In genomic region chr11:76647500-76647899, GRCm38 (mm10) we compare ENCODE assay signal across 8 mouse cellular contexts. TPM values are rescaled to one million over a fixed set of nuclear protein-coding genes. Genes with fewer than 3 reads are reported as not detected.
DNase-seq lines count a peak whose midpoint lies in the region; ATAC-seq lines count a peak whose summit lies in the region.

No protein-coding gene starts in this region.

- peak; percentile 85 for ATAC-seq in megakaryocyte-erythroid progenitor cell, adult 5-6 weeks (replicated peaks; ENCODE audit: low FRiP score, low TSS enrichment, poor library complexity, severe bottlenecking)

- DNase-seq in T-cell, adult 2 months (ENCODE audit: low spot score), result peak; percentile 56
- peak; percentile 76 to 80 for DNase-seq in cerebellum, postnatal 36 days
- DNase-seq in gastrocnemius, adult 18-20 months (ENCODE audit: low spot score), result peak; percentile 59
- peak; percentile 74 for DNase-seq in hindlimb bud, embryonic 11.5 days (ENCODE audit: extremely low spot score, low read depth, low spot score)
- peak; percentile 58 to 83 for DNase-seq in left cerebral cortex, adult 8-10 months (ENCODE audit: low spot score in 2 of 2)
- DNase-seq in right cerebral cortex, postnatal 25 days, result peak; percentile 75
- peak; percentile 53 to 78 for DNase-seq in urinary bladder, postnatal 4 days (ENCODE audit: low spot score in 2 of 2)

RNA-seq across cellular contexts. Expression of gene Bhlha9, which starts 24.8 kb away (rescaled TPM):
- not detected for total RNA-seq in gastrocnemius, adult 18-20 months (2021)
- total RNA-seq in left cerebral cortex, adult 8-10 months (2022), result 1 to 10 TPM; 2.0 to 3.9 (median 2.2) TPM
- total RNA-seq in megakaryocyte-erythroid progenitor cell, adult 5-6 weeks (2014; fragmentation: Nextera tagmentation), result not detected in 2 replicates
- not detected in 2 replicates for total RNA-seq in megakaryocyte-erythroid progenitor cell, adult 5-6 weeks (2017)

RNA-seq across cellular contexts. Expression of gene Abr, which starts 25.4 kb away (rescaled TPM):
- 10 to 100 TPM in 1 of 2 experiments, 1 to 10 TPM in 1; 8.2 to 12.8 TPM for total RNA-seq in gastrocnemius, adult 18-20 months (2021)
- total RNA-seq in left cerebral cortex, adult 8-10 months (2022), result 100 to 1,000 TPM; 382 to 408 (median 393) TPM
- total RNA-seq in megakaryocyte-erythroid progenitor cell, adult 5-6 weeks (2014; fragmentation: Nextera tagmentation), result 7.2 TPM in 2 replicates
- 8.0 and 10.9 TPM in 2 replicates for total RNA-seq in megakaryocyte-erythroid progenitor cell, adult 5-6 weeks (2017)

RNA-seq across cellular contexts. Expression of gene Trarg1, which starts 32.1 kb away (rescaled TPM):
- 1 to 10 TPM; 1.1 to 2.9 TPM for total RNA-seq in gastrocnemius, adult 18-20 months (2021)
- under 1 TPM; 0.48 to 0.80 (median 0.56) TPM for total RNA-seq in left cerebral cortex, adult 8-10 months (2022)
- not detected in 2 replicates for total RNA-seq in megakaryocyte-erythroid progenitor cell, adult 5-6 weeks (2014; fragmentation: Nextera tagmentation)
- total RNA-seq in megakaryocyte-erythroid progenitor cell, adult 5-6 weeks (2017), result not detected in 2 replicates

Comparison
In these comparisons a context has a peak if more than half of its experiments do, and no peak if none do; other contexts are left out.
1. Peak in every context shown above with its lines: DNase-seq and ATAC-seq.
2. RNA of gene Abr, which starts 25.4 kb away (total RNA-seq): 382 to 408 TPM in left cerebral cortex, adult 8-10 months; 8.2 to 12.8 TPM in gastrocnemius, adult 18-20 months and 7.2 to 10.9 TPM in megakaryocyte-erythroid progenitor cell, adult 5-6 weeks; every median in the first group is over 10 times any median in the second.